Mouse (Mus musculus): Measurements from ENCODE around the gene Fmr1nb.
"Not testable (repeated sequence)": the region's sequence is repeated elsewhere in the genome, so short reads cannot be mapped to it uniquely, and the experiment has no call there.

Gene Fmr1nb

GRCm38 (mm10) chrX:68761606-68762005 lies at the start of gene Fmr1nb:
Fmr1nb (plus strand) TSS chrX:68761839.
- no peak for DNase-seq

- DNase-seq, result no peak
These were observed 24.7 kb upstream of the Fmr1nb start for GRCm38 (mm10) chrX:68736902-68737301.

- no peak for DNase-seq
These were observed 21.6 kb upstream of the Fmr1nb start for GRCm38 (mm10) chrX:68740088-68740487.

- not testable (repeated sequence) for DNase-seq
These were observed 58.8 kb downstream of the Fmr1nb start for GRCm38 (mm10) chrX:68820449-68820848.

GRCm38 (mm10) chrX:68821059-68821458 lies 59.4 kb downstream of the Fmr1nb start, which contains the start of gene Gm14698:
Gm14698 (plus strand) TSS chrX:68821093.
- DNase-seq, result peak; percentile 10 to 16

- no peak for DNase-seq
These were observed 78.2 kb downstream of the Fmr1nb start for GRCm38 (mm10) chrX:68839548-68840444.
